ENCODE assay signal across 24 mouse cellular contexts in genomic region chr2:155667881-155668280, GRCm38 (mm10). TPM values are rescaled to one million over a fixed set of nuclear protein-coding genes. Genes with fewer than 3 reads are reported as not detected.
"Had no signal": no experiment of that assay in that cellular context is flagged by ENCODE, and none has a peak within 500 bp of the region (broad histone marks: within the 10 kb centered on the region; RNA-seq: fewer than 3 reads in every experiment).

No protein-coding gene starts in this region.

- H3K9me3 ChIP-seq: limb, embryonic 10.5 days; limb, embryonic 12.5 days; limb, embryonic 13.5 days; limb, embryonic 15.5 days; liver, embryonic 12.5 days; liver, embryonic 13.5 days; liver, embryonic 15.5 days; lung, embryonic 15.5 days; megakaryocyte, embryonic 14.5 days; midbrain, embryonic 10.5 days; midbrain, embryonic 12.5 days; midbrain, embryonic 13.5 days; midbrain, embryonic 15.5 days; neural tube, embryonic 12.5 days had no signal

- DNase-seq: lung, adult 2 months had no signal

- ATAC-seq: liver, embryonic 12.5 days; liver, postnatal 0 days; lung, postnatal 0 days; midbrain, embryonic 13.5 days; midbrain, embryonic 15.5 days had no signal

- H3K9ac ChIP-seq: limb, embryonic 12.5 days; limb, embryonic 13.5 days; limb, embryonic 15.5 days; liver, embryonic 12.5 days; liver, embryonic 13.5 days; liver, embryonic 14.5 days; liver, embryonic 15.5 days; liver, postnatal 0 days; lung, embryonic 14.5 days; lung, embryonic 15.5 days; midbrain, embryonic 12.5 days; midbrain, embryonic 13.5 days; midbrain, embryonic 15.5 days; neural tube, embryonic 12.5 days had no signal

- H3K27ac ChIP-seq: left cerebral cortex, adult 2 months; limb, embryonic 10.5 days; limb, embryonic 12.5 days; limb, embryonic 13.5 days; limb, embryonic 15.5 days; liver, embryonic 12.5 days; liver, embryonic 13.5 days; liver, embryonic 14.5 days; liver, embryonic 15.5 days; lung, embryonic 15.5 days; macrophage; midbrain, embryonic 10.5 days; midbrain, embryonic 12.5 days; midbrain, embryonic 13.5 days; midbrain, embryonic 15.5 days; neural tube, embryonic 12.5 days had no signal

- H3K4me3 ChIP-seq: left cerebral cortex, adult 2 months; limb, embryonic 10.5 days; limb, embryonic 12.5 days; limb, embryonic 13.5 days; limb, embryonic 15.5 days; liver, embryonic 12.5 days; liver, embryonic 13.5 days; liver, embryonic 15.5 days; lung, embryonic 15.5 days; megakaryocyte, embryonic 14.5 days; midbrain, embryonic 10.5 days; midbrain, embryonic 12.5 days; midbrain, embryonic 13.5 days; midbrain, embryonic 15.5 days; myocyte; neural tube, embryonic 12.5 days had no signal

- H3K4me1 ChIP-seq: limb, embryonic 10.5 days; limb, embryonic 12.5 days; limb, embryonic 13.5 days; limb, embryonic 15.5 days; liver, embryonic 12.5 days; liver, embryonic 13.5 days; liver, embryonic 15.5 days; lung, embryonic 15.5 days; midbrain, embryonic 10.5 days; midbrain, embryonic 12.5 days; midbrain, embryonic 13.5 days; midbrain, embryonic 15.5 days; neural tube, embryonic 12.5 days had no signal

- H3K27me3 ChIP-seq: limb, embryonic 12.5 days; limb, embryonic 13.5 days; limb, embryonic 15.5 days; liver, embryonic 12.5 days; liver, embryonic 13.5 days; liver, embryonic 15.5 days; lung, embryonic 15.5 days; megakaryocyte, embryonic 14.5 days; midbrain, embryonic 12.5 days; midbrain, embryonic 13.5 days; midbrain, embryonic 15.5 days; neural tube, embryonic 12.5 days had no signal

- H3K4me2 ChIP-seq: limb, embryonic 12.5 days; limb, embryonic 13.5 days; limb, embryonic 15.5 days; liver, embryonic 11.5 days; liver, embryonic 12.5 days; liver, embryonic 13.5 days; liver, embryonic 15.5 days; lung, embryonic 14.5 days; lung, embryonic 15.5 days; midbrain, embryonic 12.5 days; midbrain, embryonic 13.5 days; midbrain, embryonic 15.5 days; neural tube, embryonic 12.5 days had no signal

RNA-seq across cellular contexts. Expression of gene Myh7b, which starts 56.9 kb away (rescaled TPM):
- polyA plus RNA-seq: liver, adult 2 months; macrophage had no signal
